Mouse (Mus musculus): ENCODE data around the gene Msantd2. TPM values are rescaled to one million over a fixed set of nuclear protein-coding genes. Genes with fewer than 3 reads are reported as not detected.

Msantd2 gene
- polyA plus RNA-seq, 1 experiment from 2014 or later: 20.5 TPM

- ATAC-seq (replicated peaks; ENCODE audit: insufficient number of reproducible peaks, low FRiP score, low TSS enrichment): no peak
- Histone ChIP-seq H3K4me2 (peak overlapping the region; percentile 76), H3K9me3 (replicated peaks; ENCODE audit: control insufficient read depth, low read length) (no peaks in the 10 kb centered on the region), H3K4me3 (ENCODE audit: low read depth, low read length) (peak overlapping the region; percentile 34), H3K27ac (ENCODE audit: low read depth, low read length) (peak overlapping the region; percentile 70), H3K4me1 (ENCODE audit: control insufficient read depth, insufficient read depth, low read length) (peaks cover 17% of the 10 kb centered on the region), H3K9ac (ENCODE audit: low read depth, low read length) (peak overlapping the region; percentile 40), H3K36me3 (ENCODE audit: control insufficient read depth, insufficient read depth, low read length) (no peaks in the 10 kb centered on the region), H3K27me3 (ENCODE audit: control insufficient read depth, insufficient read depth, low read length) (peaks cover 21% of the 10 kb centered on the region; the same call in 1 of the 2 replicates)
- 25% methylated on average over 9 of the region's 9 CpGs for WGBS (ENCODE audit: insufficient replicate concordance)
Measured at GRCm38 (mm10) chr9:37528225-37528970, 39.3 kb downstream of the Msantd2 start.

GRCm38 (mm10) chr9:37530031-37530887 is 41.1 kb downstream of the Msantd2 start:
- H3K36me3 ChIP-seq (ENCODE audit: control insufficient read depth, insufficient read depth, low read length): no peaks in the 10 kb centered on the region
- 1% methylated on average over 32 of the region's 32 CpGs for WGBS (ENCODE audit: insufficient replicate concordance)
- peak overlapping the region; percentile 70 for H3K27ac ChIP-seq (ENCODE audit: low read depth, low read length)
- peaks cover 21% of the 10 kb centered on the region; the same call in 1 of the 2 replicates for H3K27me3 ChIP-seq (ENCODE audit: control insufficient read depth, insufficient read depth, low read length)
- H3K9ac ChIP-seq (ENCODE audit: low read depth, low read length): peak overlapping the region; percentile 36
- peak overlapping the region; percentile 76 for H3K4me2 ChIP-seq
- H3K4me3 ChIP-seq (ENCODE audit: low read depth, low read length): peak overlapping the region; percentile 34
- H3K4me1 ChIP-seq (ENCODE audit: control insufficient read depth, insufficient read depth, low read length): peaks cover 14% of the 10 kb centered on the region
- no peaks in the 10 kb centered on the region for H3K9me3 ChIP-seq (replicated peaks; ENCODE audit: control insufficient read depth, low read length)
- peak; percentile 54 for ATAC-seq (replicated peaks; ENCODE audit: insufficient number of reproducible peaks, low FRiP score, low TSS enrichment)

- Histone ChIP-seq H3K4me1 (ENCODE audit: control insufficient read depth, insufficient read depth, low read length) (peaks cover 14% of the 10 kb centered on the region), H3K36me3 (ENCODE audit: control insufficient read depth, insufficient read depth, low read length) (no peaks in the 10 kb centered on the region), H3K27ac (ENCODE audit: low read depth, low read length) (peak overlapping the region; percentile 70), H3K9me3 (replicated peaks; ENCODE audit: control insufficient read depth, low read length) (no peaks in the 10 kb centered on the region), H3K9ac (ENCODE audit: low read depth, low read length) (peak overlapping the region; percentile 36), H3K4me3 (ENCODE audit: low read depth, low read length) (peak overlapping the region; percentile 34), H3K4me2 (peak overlapping the region; percentile 76), H3K27me3 (ENCODE audit: control insufficient read depth, insufficient read depth, low read length) (peaks cover 21% of the 10 kb centered on the region; the same call in 1 of the 2 replicates)
- no peak; the same call in 1 of the 2 replicates for ATAC-seq (replicated peaks; ENCODE audit: insufficient number of reproducible peaks, low FRiP score, low TSS enrichment)
- 2% methylated on average over 31 of the region's 31 CpGs for WGBS (ENCODE audit: insufficient replicate concordance)
Measured at GRCm38 (mm10) chr9:37530888-37531705, 42.0 kb downstream of the Msantd2 start.

- no peak for ATAC-seq (replicated peaks; ENCODE audit: insufficient number of reproducible peaks, low FRiP score, low TSS enrichment)
- H3K4me3 ChIP-seq (ENCODE audit: low read depth, low read length): no peak overlapping the region
- no peaks in the 10 kb centered on the region for H3K36me3 ChIP-seq (ENCODE audit: control insufficient read depth, insufficient read depth, low read length)
- WGBS (ENCODE audit: insufficient replicate concordance): 65% methylated on average over 4 of the region's 4 CpGs
- no peak overlapping the region for H3K9ac ChIP-seq (ENCODE audit: low read depth, low read length)
- no peak overlapping the region; the same call in 1 of the 2 replicates for H3K27ac ChIP-seq (ENCODE audit: low read depth, low read length)
- H3K4me2 ChIP-seq: no peak overlapping the region
- H3K9me3 ChIP-seq (replicated peaks; ENCODE audit: control insufficient read depth, low read length): no peaks in the 10 kb centered on the region
- peaks cover 3% of the 10 kb centered on the region; the same call in 1 of the 2 replicates for H3K27me3 ChIP-seq (ENCODE audit: control insufficient read depth, insufficient read depth, low read length)
- H3K4me1 ChIP-seq (ENCODE audit: control insufficient read depth, insufficient read depth, low read length): peaks cover 9% of the 10 kb centered on the region
Measured at GRCm38 (mm10) chr9:37536851-37537250, 47.7 kb downstream of the Msantd2 start.

- Histone ChIP-seq H3K36me3 (ENCODE audit: control insufficient read depth, insufficient read depth, low read length) (no peaks in the 10 kb centered on the region), H3K9ac (ENCODE audit: low read depth, low read length) (no peak overlapping the region), H3K4me3 (ENCODE audit: low read depth, low read length) (no peak overlapping the region), H3K27ac (ENCODE audit: low read depth, low read length) (no peak overlapping the region), H3K27me3 (ENCODE audit: control insufficient read depth, insufficient read depth, low read length) (peaks cover 3% of the 10 kb centered on the region; the same call in 1 of the 2 replicates), H3K4me1 (ENCODE audit: control insufficient read depth, insufficient read depth, low read length) (peaks cover 9% of the 10 kb centered on the region), H3K4me2 (no peak overlapping the region), H3K9me3 (replicated peaks; ENCODE audit: control insufficient read depth, low read length) (no peaks in the 10 kb centered on the region)
- ATAC-seq (replicated peaks; ENCODE audit: insufficient number of reproducible peaks, low FRiP score, low TSS enrichment): no peak; the same call in 1 of the 2 replicates
- WGBS (ENCODE audit: insufficient replicate concordance): 51% methylated on average over 5 of the region's 5 CpGs
Measured at GRCm38 (mm10) chr9:37537658-37538250, 48.6 kb downstream of the Msantd2 start.

- peaks cover 3% of the 10 kb centered on the region; the same call in 1 of the 2 replicates for H3K27me3 ChIP-seq (ENCODE audit: control insufficient read depth, insufficient read depth, low read length)
- H3K36me3 ChIP-seq (ENCODE audit: control insufficient read depth, insufficient read depth, low read length): no peaks in the 10 kb centered on the region
- H3K9me3 ChIP-seq (replicated peaks; ENCODE audit: control insufficient read depth, low read length): no peaks in the 10 kb centered on the region
- H3K4me1 ChIP-seq (ENCODE audit: control insufficient read depth, insufficient read depth, low read length): peaks cover 9% of the 10 kb centered on the region
- no peak within 1 kb of the TSS for H3K9ac ChIP-seq (ENCODE audit: low read depth, low read length)
- H3K4me2 ChIP-seq: peak within 1 kb of the TSS; percentile 24; the same call in 1 of the 2 replicates
- H3K27ac ChIP-seq (ENCODE audit: low read depth, low read length): no peak within 1 kb of the TSS
- ATAC-seq (replicated peaks; ENCODE audit: insufficient number of reproducible peaks, low FRiP score, low TSS enrichment): 0 out of 2 replicates have a peak, but pooled peaks have one; percentile 33
- WGBS (ENCODE audit: insufficient replicate concordance): 48% methylated on average over 23 of the region's 23 CpGs
- H3K4me3 ChIP-seq (ENCODE audit: low read depth, low read length): no peak within 1 kb of the TSS
Measured at GRCm38 (mm10) chr9:37539170-37540025, 50.3 kb downstream of the Msantd2 start, which contains the start of gene Vsig2. Gene Vsig2 (plus strand): TSS chr9:37539255.

GRCm38 (mm10) chr9:37540226-37540625 is 51.1 kb downstream of the Msantd2 start:
- Histone ChIP-seq H3K4me1 (ENCODE audit: control insufficient read depth, insufficient read depth, low read length) (peaks cover 13% of the 10 kb centered on the region), H3K36me3 (ENCODE audit: control insufficient read depth, insufficient read depth, low read length) (no peaks in the 10 kb centered on the region), H3K27ac (ENCODE audit: low read depth, low read length) (no peak overlapping the region), H3K9me3 (replicated peaks; ENCODE audit: control insufficient read depth, low read length) (no peaks in the 10 kb centered on the region), H3K9ac (ENCODE audit: low read depth, low read length) (no peak overlapping the region), H3K4me3 (ENCODE audit: low read depth, low read length) (no peak overlapping the region), H3K27me3 (ENCODE audit: control insufficient read depth, insufficient read depth, low read length) (peaks cover 5% of the 10 kb centered on the region), H3K4me2 (no peak overlapping the region)
- WGBS (ENCODE audit: insufficient replicate concordance): 81% methylated on average over 4 of the region's 4 CpGs
- ATAC-seq (replicated peaks; ENCODE audit: insufficient number of reproducible peaks, low FRiP score, low TSS enrichment): no peak

Measured in heart, embryonic 11.5 days (tissue).